Mouse (Mus musculus) natural killer cell, adult 2 months (primary cell): ENCODE measurements around the gene Kalrn.

ENCODE experiments used
- DNase-seq, 2 experiments: peaks; one replicate each; pipeline ENCODE4 v3.0.0; 2022; ENCODE audit warnings: low spot score in 2 of 2

Gene Kalrn

GRCm38 (mm10) chr16:34430131-34430530 is 143.2 kb downstream of the Kalrn start:
- DNase-seq = no peak

GRCm38 (mm10) chr16:34427654-34428053 is 145.7 kb downstream of the Kalrn start:
- DNase-seq = no peak

GRCm38 (mm10) chr16:34421473-34421872 is 151.9 kb downstream of the Kalrn start:
- DNase-seq = no peak

- DNase-seq = no peak
Measured at GRCm38 (mm10) chr16:34417966-34418365, 155.4 kb downstream of the Kalrn start.

- DNase-seq = no peak
Measured at GRCm38 (mm10) chr16:34417383-34417782, 155.9 kb downstream of the Kalrn start.

- no peak for DNase-seq
Measured at GRCm38 (mm10) chr16:34414581-34414980, 158.8 kb downstream of the Kalrn start.

GRCm38 (mm10) chr16:34413868-34414333 is 159.4 kb downstream of the Kalrn start:
- DNase-seq = no peak

- no peak for DNase-seq
Measured at GRCm38 (mm10) chr16:34407036-34407435, 166.3 kb downstream of the Kalrn start.

- no peak for DNase-seq
Measured at GRCm38 (mm10) chr16:34405094-34405493, 168.2 kb downstream of the Kalrn start.

GRCm38 (mm10) chr16:34401216-34401615 is 172.1 kb downstream of the Kalrn start:
- DNase-seq = no peak

- no peak for DNase-seq
Measured at GRCm38 (mm10) chr16:34400102-34400728, 173.1 kb downstream of the Kalrn start.

- no peak for DNase-seq
Measured at GRCm38 (mm10) chr16:34395221-34395811, 178.0 kb downstream of the Kalrn start.

- DNase-seq = no peak
Measured at GRCm38 (mm10) chr16:34389520-34390271, 183.6 kb downstream of the Kalrn start.

- no peak for DNase-seq
Measured at GRCm38 (mm10) chr16:34388871-34389270, 184.5 kb downstream of the Kalrn start.

GRCm38 (mm10) chr16:34385065-34385464 is 188.3 kb downstream of the Kalrn start:
- no peak for DNase-seq

GRCm38 (mm10) chr16:34382992-34383391 is 190.3 kb downstream of the Kalrn start:
- DNase-seq = no peak

- DNase-seq = no peak
Measured at GRCm38 (mm10) chr16:34376166-34376857, 197.0 kb downstream of the Kalrn start.

- DNase-seq = no peak
Measured at GRCm38 (mm10) chr16:34373519-34373918, 199.8 kb downstream of the Kalrn start.

- DNase-seq = no peak
Measured at GRCm38 (mm10) chr16:34372103-34372741, 201.1 kb downstream of the Kalrn start.

GRCm38 (mm10) chr16:34359206-34359605 is 214.1 kb downstream of the Kalrn start:
- no peak for DNase-seq

- DNase-seq = no peak
Measured at GRCm38 (mm10) chr16:34355547-34355946, 217.8 kb downstream of the Kalrn start.

- DNase-seq = no peak
Measured at GRCm38 (mm10) chr16:34354042-34354441, 219.3 kb downstream of the Kalrn start.
